Mouse (Mus musculus) MEL (cell line): ENCODE measurements around the gene Rfx5. TPM values are rescaled to one million over a fixed set of nuclear protein-coding genes. Genes with fewer than 3 reads are reported as not detected.

Source experiments
- DNase-seq: peaks from one replicate; pipeline ENCODE4 v3.0.0; 2011; ENCODE audit warnings: low read depth, low spot score
- H3K27ac ChIP-seq: 2 replicates; pipeline ENCODE4 v1.5.1; 2012; ENCODE audit warnings: low read depth, mild to moderate bottlenecking, control low read depth, low read length, moderate library complexity; ENCODE audit not compliant: control insufficient read depth
- H3K27me3 ChIP-seq, 2 experiments: fragments of 150-350 bp in 1 of 2; sonication (generic) in 1 of 2; 2 replicates each; pipeline ENCODE4 v1.6.1; 2012; ENCODE audit warnings: low read length in 2 of 2, mild to moderate bottlenecking in 2 of 2, improper control_type of control experiment in 1 of 2, moderate library complexity in 1 of 2; ENCODE audit not compliant: insufficient read depth in 2 of 2, control insufficient read depth in 1 of 2
- H3K36me3 ChIP-seq, 2 experiments: 2 replicates each; pipeline ENCODE4 v1.6.1; 2012 to 2014; ENCODE audit warnings: low read length in 2 of 2, improper control_type of control experiment in 1 of 2, inconsistent platforms in 1 of 2, mild to moderate bottlenecking in 1 of 2; ENCODE audit not compliant: insufficient read depth in 2 of 2, control insufficient read depth in 1 of 2
- H3K4me1 ChIP-seq, 2 experiments: fragments of 150-350 bp in 1 of 2; sonication (generic) in 1 of 2; 2 replicates each; pipeline ENCODE4 v1.6.1; 2012; ENCODE audit warnings: low read length in 2 of 2, improper control_type of control experiment in 1 of 2, mild to moderate bottlenecking in 1 of 2; ENCODE audit not compliant: insufficient read depth in 2 of 2, control insufficient read depth in 1 of 2
- H3K4me3 ChIP-seq, 2 experiments: fragments of 150-350 bp in 1 of 2; sonication (generic) in 1 of 2; 2 replicates each; pipeline ENCODE4 v1.5.1; 2012; ENCODE audit warnings: low read depth in 2 of 2, low read length in 2 of 2, mild to moderate bottlenecking in 2 of 2, moderate library complexity in 2 of 2, control low read depth in 1 of 2, improper control_type of control experiment in 1 of 2; ENCODE audit not compliant: control insufficient read depth in 1 of 2, insufficient read depth in 1 of 2
- H3K79me2 ChIP-seq: 2 replicates; pipeline ENCODE4 v1.6.1; 2012; ENCODE audit warnings: mild to moderate bottlenecking, low read length, moderate library complexity; ENCODE audit not compliant: control insufficient read depth, poor library complexity, insufficient read depth
- H3K9ac ChIP-seq: 2 replicates; pipeline ENCODE4 v1.6.1; 2012; ENCODE audit warnings: low read depth, mild to moderate bottlenecking, control low read depth, low read length, moderate library complexity; ENCODE audit not compliant: control insufficient read depth, poor library complexity, severe bottlenecking
- H3K9me3 ChIP-seq: fragments of 150-350 bp; sonication (generic); replicated peaks from 2 replicates; pipeline ENCODE4 v1.6.1; 2012; ENCODE audit warnings: mild to moderate bottlenecking, low read length, improper control_type of control experiment, moderate library complexity; ENCODE audit not compliant: insufficient read depth
- CHD1 ChIP-seq: IDR thresholded peaks from 2 replicates; pipeline ENCODE4 v1.6.1; 2012; ENCODE audit warnings: low read depth, mild to moderate bottlenecking, inconsistent platforms, low read length, improper control_type of control experiment
- CHD2 ChIP-seq: IDR thresholded peaks from 2 replicates; pipeline ENCODE4 v1.6.1; 2011; ENCODE audit warnings: low read length, improper control_type of control experiment
- ELF1 ChIP-seq: IDR thresholded peaks from 2 replicates; pipeline ENCODE4 v1.6.1; 2014; ENCODE audit warnings: low read depth, mild to moderate bottlenecking, inconsistent platforms, low read length, improper control_type of control experiment, moderate library complexity
- EP300 ChIP-seq, 2 experiments: IDR thresholded peaks; 2 replicates each; pipeline ENCODE4 v1.6.1; 2011; ENCODE audit warnings: improper control_type of control experiment in 2 of 2, low read length in 2 of 2, low read depth in 1 of 2, mild to moderate bottlenecking in 1 of 2
- GATA1 ChIP-seq: IDR thresholded peaks from 2 replicates; pipeline ENCODE4 v1.6.1; 2011; ENCODE audit warnings: low read depth, low read length, improper control_type of control experiment
- JUND ChIP-seq: IDR thresholded peaks from 2 replicates; pipeline ENCODE4 v1.6.1; 2011; ENCODE audit warnings: low read depth, mild to moderate bottlenecking, improper control_type of control experiment, low read length
- KAT2A ChIP-seq: conservative IDR thresholded peaks from 2 replicates; pipeline ENCODE4 v1.6.1; 2012; ENCODE audit warnings: low read depth, low read length, improper control_type of control experiment, inconsistent platforms
- MAX ChIP-seq: IDR thresholded peaks from 2 replicates; pipeline ENCODE4 v1.6.1; 2011; ENCODE audit warnings: low read length, improper control_type of control experiment
- MAZ ChIP-seq: IDR thresholded peaks from 2 replicates; pipeline ENCODE4 v1.6.1; 2012; ENCODE audit warnings: low read depth, mild to moderate bottlenecking, inconsistent platforms, low read length, improper control_type of control experiment
- MEF2A ChIP-seq: IDR thresholded peaks from 2 replicates; pipeline ENCODE4 v1.6.1; 2014; ENCODE audit warnings: low read depth, mild to moderate bottlenecking, inconsistent platforms, low read length, improper control_type of control experiment; ENCODE audit not compliant: poor library complexity, insufficient replicate concordance, severe bottlenecking; ENCODE audit errors: extremely low read depth
- MYB ChIP-seq: IDR thresholded peaks from 2 replicates; pipeline ENCODE4 v1.6.1; 2011; ENCODE audit warnings: mild to moderate bottlenecking, low read depth, low read length, improper control_type of control experiment
- MYC ChIP-seq: IDR thresholded peaks from 2 replicates; pipeline ENCODE4 v1.6.1; 2011; ENCODE audit warnings: low read depth, mild to moderate bottlenecking, low read length, improper control_type of control experiment, moderate library complexity
- NELFE ChIP-seq: IDR thresholded peaks from 2 replicates; pipeline ENCODE4 v1.6.1; 2011; ENCODE audit warnings: low read depth, low read length, improper control_type of control experiment
- NRF1 ChIP-seq: IDR thresholded peaks from 2 replicates; pipeline ENCODE4 v1.6.1; 2014; ENCODE audit warnings: low read depth, mild to moderate bottlenecking, inconsistent platforms, low read length, improper control_type of control experiment, moderate library complexity; ENCODE audit not compliant: poor library complexity, insufficient read depth, severe bottlenecking
- POLR2A ChIP-seq, 2 experiments: IDR thresholded peaks; 2 replicates each; pipeline ENCODE4 v1.6.1; 2011 to 2012; ENCODE audit warnings: low read length in 2 of 2, mild to moderate bottlenecking in 2 of 2, control low read depth in 1 of 2, improper control_type of control experiment in 1 of 2, low read depth in 1 of 2, moderate library complexity in 1 of 2; ENCODE audit not compliant: control insufficient read depth in 1 of 2, insufficient read depth in 1 of 2, poor library complexity in 1 of 2
- SIN3A ChIP-seq: IDR thresholded peaks from 2 replicates; pipeline ENCODE4 v1.6.1; 2012; ENCODE audit warnings: low read length, improper control_type of control experiment, inconsistent platforms
- SMC3 ChIP-seq: IDR thresholded peaks from 2 replicates; pipeline ENCODE4 v1.6.1; 2011; ENCODE audit warnings: low read depth, low read length, improper control_type of control experiment
- TAL1 ChIP-seq: IDR thresholded peaks from 2 replicates; pipeline ENCODE4 v1.6.1; 2012; ENCODE audit warnings: mild to moderate bottlenecking, inconsistent platforms, low read length, moderate library complexity, mixed read lengths
- TBP ChIP-seq: IDR thresholded peaks from 2 replicates; pipeline ENCODE4 v1.8.0; 2011; ENCODE audit warnings: low read depth, low read length, improper control_type of control experiment
- TCF12 ChIP-seq: IDR thresholded peaks from 2 replicates; pipeline ENCODE4 v1.6.1; 2014; ENCODE audit warnings: low read depth, mild to moderate bottlenecking, inconsistent platforms, low read length, improper control_type of control experiment, moderate library complexity
- UBTF ChIP-seq: IDR thresholded peaks from 2 replicates; pipeline ENCODE4 v1.6.1; 2012; ENCODE audit warnings: low read depth, mild to moderate bottlenecking, inconsistent platforms, low read length, improper control_type of control experiment, moderate library complexity, borderline replicate concordance; ENCODE audit not compliant: insufficient read depth
- USF2 ChIP-seq, 2 experiments: IDR thresholded peaks; 2 replicates each; pipeline ENCODE4 v1.6.1; 2011 to 2012; ENCODE audit warnings: improper control_type of control experiment in 2 of 2, low read length in 2 of 2, borderline replicate concordance in 1 of 2, inconsistent platforms in 1 of 2, low read depth in 1 of 2, mild to moderate bottlenecking in 1 of 2; ENCODE audit not compliant: insufficient read depth in 1 of 2
- ZC3H11A ChIP-seq: IDR thresholded peaks from 2 replicates; pipeline ENCODE4 v1.6.1; 2012; ENCODE audit warnings: low read depth, mild to moderate bottlenecking, inconsistent platforms, low read length, improper control_type of control experiment
- ZMIZ1 ChIP-seq: IDR thresholded peaks from 2 replicates; pipeline ENCODE4 v1.6.1; 2012; ENCODE audit warnings: low read depth, mild to moderate bottlenecking, inconsistent platforms, low read length, improper control_type of control experiment, moderate library complexity
- ZNF384 ChIP-seq: IDR thresholded peaks from 2 replicates; pipeline ENCODE4 v1.6.1; 2012; ENCODE audit warnings: low read depth, mild to moderate bottlenecking, inconsistent platforms, low read length, improper control_type of control experiment
- polyA plus RNA-seq, 2 experiments: library from polyadenylated mRNA; stranded (reverse) in 1 of 2; unstranded in 1 of 2; fragments of >175 nt in 1 of 2; fragments of >200 nt in 1 of 2; gene quantifications; 2 replicates each; pipeline versions ENCODE4 v1.2.1 to v1.2.4; 2012; ENCODE audit warnings: low replicate concordance in 2 of 2, low read depth in 1 of 2; ENCODE audit not compliant: insufficient read length in 2 of 2, insufficient read depth in 1 of 2, missing spikeins in 1 of 2
- total RNA-seq: library from RNA; depleted of rRNA; stranded (reverse); fragments of 300-350 nt; gene quantifications from 2 replicates; pipeline ENCODE4 v1.2.3, GENCODE M21; 2012

The Rfx5 gene
- total and polyA plus RNA-seq, 3 experiments = 10.0 to 19.4 TPM; not detected in 1

DNA sequence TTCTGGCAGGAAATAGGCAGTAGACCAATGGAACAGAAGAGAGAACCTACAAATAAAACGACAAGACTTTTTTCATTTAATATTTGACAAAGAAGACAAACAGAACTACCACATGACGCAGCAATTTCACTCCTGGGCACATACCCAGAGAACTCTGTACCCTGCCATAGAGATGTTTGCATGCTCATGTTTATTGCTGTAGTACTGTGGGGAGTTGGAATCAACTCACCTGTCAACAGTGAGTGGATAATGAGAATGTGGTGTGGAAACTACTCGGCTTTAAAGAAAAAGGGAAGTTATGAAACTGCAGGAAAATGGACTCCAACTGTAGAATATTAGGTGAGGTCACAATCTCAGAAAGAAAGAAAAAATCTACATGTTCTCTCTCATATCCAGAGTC lies 4.2 kb upstream of the Rfx5 start:
- Histone ChIP-seq H3K27ac (peak overlapping the region; percentile 89), H3K27me3 (no peaks in the 10 kb centered on the region), H3K9ac (peak overlapping the region; percentile 52), H3K9me3 (no peaks in the 10 kb centered on the region), H3K36me3 (peaks cover 0 to 21% of the 10 kb centered on the region in 2 experiments; a peak in 2 of 4 replicates), H3K4me1 (peaks cover 9 to 12% of the 10 kb centered on the region in 2 experiments), H3K4me3 (peak overlapping the region in 1 of 2 experiments; percentile 35; a peak in 2 of 4 replicates), H3K79me2 (peaks cover 3% of the 10 kb centered on the region)
- peak; percentile 78 for DNase-seq
- TF ChIP-seq MAX (no peak), KAT2A (no peak), MAZ (no peak), MYC (0 out of 2 replicates have a peak, but pooled peaks have one; percentile 37), UBTF (no peak), MYB (peak; percentile 39; the same call in 1 of the 2 replicates), NELFE (no peak), SMC3 (no peak), SIN3A (0 out of 2 replicates have a peak, but pooled peaks have one; percentile 28), NRF1 (no peak), TAL1 (no peak), POLR2A (IDR thresholded peaks at IDR 0.05; ENCODE audit: control insufficient read depth in 1 of 2, insufficient read depth in 1 of 2, low read depth in 1 of 2, low read length in 2 of 2, poor library complexity in 1 of 2) (no peak)

DNA sequence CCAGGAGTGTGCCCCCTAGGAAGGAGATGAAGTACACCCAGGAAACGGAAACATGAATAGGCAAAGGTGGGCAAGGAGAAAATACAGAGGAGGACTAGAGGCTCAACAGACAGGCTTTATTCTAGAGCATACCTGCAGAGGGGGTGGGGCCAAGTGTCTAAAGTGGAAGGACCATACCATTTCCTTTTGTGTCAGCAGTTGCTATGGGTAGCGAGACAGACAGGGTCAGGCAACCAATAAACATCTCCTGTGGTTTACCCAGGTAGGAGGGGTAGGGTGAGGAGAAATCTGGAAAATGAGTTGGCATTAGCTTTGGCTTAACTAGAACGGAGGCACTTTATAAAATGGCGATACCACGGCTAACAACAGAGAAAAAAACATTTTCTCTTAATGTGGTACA lies 1.1 kb upstream of the Rfx5 start:
- DNase-seq = peak; percentile 72
- Histone ChIP-seq H3K27ac (peak overlapping the region; percentile 90), H3K27me3 (no peaks in the 10 kb centered on the region), H3K4me3 (peak overlapping the region; percentile 71 to 83), H3K36me3 (peaks cover 5 to 26% of the 10 kb centered on the region in 2 experiments; a peak in 3 of 4 replicates), H3K9ac (peak overlapping the region; percentile 80), H3K9me3 (no peaks in the 10 kb centered on the region), H3K79me2 (peaks cover 3% of the 10 kb centered on the region), H3K4me1 (peaks cover 12 to 19% of the 10 kb centered on the region in 2 experiments)
- peak; percentile 76 for TF ChIP-seq CHD2
- no peak for TF ChIP-seq UBTF
- TF ChIP-seq ELF1 = no peak
- TF ChIP-seq ZC3H11A = no peak

DNA sequence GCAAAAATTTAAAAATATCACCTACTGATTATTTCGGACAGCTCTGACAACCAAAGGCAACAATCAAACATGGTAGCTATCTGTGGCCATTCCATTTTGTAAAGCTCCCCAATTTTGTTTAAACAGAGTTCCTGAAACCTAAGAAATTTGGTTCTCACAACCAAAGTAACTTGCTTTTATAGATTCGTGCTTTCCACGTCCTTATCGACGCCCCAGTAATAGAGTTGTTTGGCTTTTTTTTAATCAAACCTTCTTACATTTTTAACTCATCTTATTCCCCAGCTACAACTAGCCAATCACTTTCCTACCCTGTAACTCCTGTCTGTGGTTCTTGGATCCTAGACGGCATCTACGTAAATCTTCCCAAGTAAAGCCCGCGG lies 501 bp upstream of the Rfx5 start:
- Histone ChIP-seq H3K9me3 (no peaks in the 10 kb centered on the region), H3K4me1 (peaks cover 12 to 19% of the 10 kb centered on the region in 2 experiments), H3K79me2 (peaks cover 3% of the 10 kb centered on the region), H3K27me3 (no peaks in the 10 kb centered on the region), H3K4me3 (peak overlapping the region; percentile 71 to 83), H3K9ac (peak overlapping the region; percentile 80), H3K36me3 (peaks cover 5 to 26% of the 10 kb centered on the region in 2 experiments; a peak in 3 of 4 replicates), H3K27ac (peak overlapping the region; percentile 90)
- DNase-seq = no peak
- peak in 1 of 2 experiments; percentile 26; a peak in 1 of 4 replicates for TF ChIP-seq EP300 (IDR thresholded peaks at IDR 0.05; ENCODE audit: low read depth in 1 of 2, low read length in 2 of 2)
- peak; percentile 77 for TF ChIP-seq SIN3A
- 0 out of 2 replicates have a peak, but pooled peaks have one; percentile 7 for TF ChIP-seq MAZ
- no peak for TF ChIP-seq ZMIZ1
- no peak for TF ChIP-seq USF2 (IDR thresholded peaks at IDR 0.05; ENCODE audit: borderline replicate concordance in 1 of 2, insufficient read depth in 1 of 2, low read depth in 1 of 2, low read length in 2 of 2)
- TF ChIP-seq CHD1 = peak; percentile 94; the same call in 1 of the 2 replicates
- TF ChIP-seq MEF2A = no peak
- TF ChIP-seq TCF12 = no peak
- peak; percentile 88 for TF ChIP-seq ZNF384
- peak; percentile 60; the same call in 1 of the 2 replicates for TF ChIP-seq MAX
- peak; percentile 50; the same call in 1 of the 2 replicates for TF ChIP-seq GATA1
- 0 out of 2 replicates have a peak, but pooled peaks have one; percentile 20 for TF ChIP-seq TBP
- TF ChIP-seq JUND = 0 out of 2 replicates have a peak, but pooled peaks have one; percentile 33
